Mouse (Mus musculus): ENCODE results near the gene Msrb3. TPM values are rescaled to one million over a fixed set of nuclear protein-coding genes. Genes with fewer than 3 reads are reported as not detected.
"Not testable (repeated sequence)": the region's sequence is repeated elsewhere in the genome, so short reads cannot be mapped to it uniquely, and the experiment has no call there.

Msrb3 gene
- total RNA-seq, 2 experiments from 2014 or later, result 4.0 to 4.9 TPM

- TF ChIP-seq CTCF (conservative IDR thresholded peaks at IDR 0.05), result no peak
- H3K27ac ChIP-seq, result no peak overlapping the region
- no peak for DNase-seq (ENCODE audit: low spot score in 2 of 2)
These were observed 133.5 kb downstream of the Msrb3 start for GRCm38 (mm10) chr10:120765398-120765797.

DNA sequence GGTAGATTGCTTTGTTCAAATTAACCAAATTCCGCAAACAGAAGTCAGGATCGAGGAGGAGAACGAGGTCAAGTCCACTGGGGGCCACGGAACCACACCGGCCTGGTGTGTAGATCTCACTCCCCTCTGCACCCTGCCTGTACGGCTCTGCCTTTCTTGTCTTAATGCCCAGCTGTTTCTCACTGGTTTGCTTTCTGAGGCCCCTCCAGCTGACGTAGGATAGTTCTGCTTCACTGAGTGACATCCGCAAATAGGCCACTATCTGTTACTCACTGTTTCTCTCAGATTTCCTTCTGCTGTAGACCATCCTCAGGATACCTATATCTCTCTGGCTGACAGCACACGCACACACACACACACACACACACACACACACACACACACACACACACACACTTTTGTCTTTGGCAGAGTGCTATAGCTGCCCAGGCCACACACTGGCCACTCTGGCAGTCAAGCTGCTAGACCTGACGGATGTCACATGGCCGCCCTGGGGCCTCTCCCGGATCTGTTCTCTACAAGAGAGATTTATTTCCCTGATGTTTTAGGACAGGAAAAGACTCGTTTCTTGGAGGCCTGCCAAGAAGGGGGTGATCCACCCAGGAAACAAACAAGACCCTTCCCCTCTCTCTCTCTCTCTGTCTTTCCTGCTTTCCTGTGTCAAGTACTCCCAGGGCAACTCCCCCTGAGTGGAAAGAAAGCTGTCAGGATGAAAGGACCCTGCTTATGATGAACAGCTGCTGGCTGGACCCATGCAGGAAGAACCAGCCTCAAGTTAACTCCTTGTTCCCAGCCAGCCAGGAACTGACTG lies 135.0 kb downstream of the Msrb3 start:
- Histone ChIP-seq H3K4me3 (no peak overlapping the region), H3K27ac (no peak overlapping the region)
- DNase-seq (ENCODE audit: low spot score in 2 of 2), result no peak
- TF ChIP-seq CTCF (conservative IDR thresholded peaks at IDR 0.05), result no peak

More at GRCm38 (mm10) chr10:120765398-120765797, 133.5 kb downstream of the Msrb3 start:
- no peak overlapping the region for H3K4me3 ChIP-seq

GRCm38 (mm10) chr10:120762958-120763357 lies 135.9 kb downstream of the Msrb3 start:
- TF ChIP-seq CTCF (conservative IDR thresholded peaks at IDR 0.05), result no peak
- no peak overlapping the region for H3K27ac ChIP-seq
- no peak overlapping the region for H3K4me3 ChIP-seq
- DNase-seq (ENCODE audit: low spot score in 2 of 2), result no peak

DNA sequence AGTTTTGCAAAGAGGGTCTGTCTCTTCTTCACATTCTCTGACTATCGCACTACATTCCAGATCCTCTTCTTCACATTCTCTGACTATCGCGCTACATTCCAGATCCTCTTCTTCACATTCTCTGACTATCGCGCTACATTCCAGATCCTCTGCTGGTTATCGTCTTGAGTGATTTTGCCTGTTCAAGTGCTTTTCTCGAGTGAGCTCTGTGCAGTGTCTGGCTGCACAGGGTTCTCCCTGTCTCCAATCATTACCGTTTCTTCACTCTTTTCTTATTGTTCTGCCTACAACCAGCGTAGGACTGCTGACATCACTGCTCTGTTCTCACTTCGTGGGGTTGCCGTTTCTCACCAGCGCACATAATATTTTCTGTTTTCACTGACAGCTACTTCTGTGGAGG lies 138.2 kb downstream of the Msrb3 start:
- Histone ChIP-seq H3K4me3 (no peak overlapping the region), H3K27ac (no peak overlapping the region)
- TF ChIP-seq CTCF (conservative IDR thresholded peaks at IDR 0.05), result no peak
- DNase-seq (ENCODE audit: low spot score in 2 of 2), result no peak

GRCm38 (mm10) chr10:120759883-120760282 lies 139.0 kb downstream of the Msrb3 start:
- no peak for DNase-seq (ENCODE audit: low spot score in 2 of 2)
- no peak for TF ChIP-seq CTCF (conservative IDR thresholded peaks at IDR 0.05)
- H3K27ac ChIP-seq, result no peak overlapping the region
- no peak overlapping the region for H3K4me3 ChIP-seq

DNA sequence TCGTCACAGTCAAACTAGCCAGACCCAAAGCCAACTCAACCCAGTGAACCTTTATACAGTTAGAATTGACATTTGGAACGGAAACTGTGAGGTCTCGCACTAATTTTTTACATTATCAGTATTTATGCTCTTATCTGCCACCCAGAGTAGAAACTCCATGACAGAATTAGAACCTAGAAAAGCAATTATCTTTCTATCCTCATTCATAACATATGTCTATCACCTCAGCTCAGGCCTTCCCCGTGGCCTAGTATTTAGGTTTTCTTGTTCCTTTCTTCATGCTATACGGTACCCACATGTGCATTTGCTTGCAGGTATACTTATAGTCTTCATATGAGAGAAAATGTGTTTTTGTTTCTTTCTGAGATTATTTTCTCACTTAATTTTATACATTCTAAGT lies 146.4 kb downstream of the Msrb3 start:
- TF ChIP-seq CTCF (conservative IDR thresholded peaks at IDR 0.05), result no peak
- Histone ChIP-seq H3K27ac (no peak overlapping the region), H3K4me3 (no peak overlapping the region)
- DNase-seq (ENCODE audit: low spot score in 2 of 2), result no peak

DNA sequence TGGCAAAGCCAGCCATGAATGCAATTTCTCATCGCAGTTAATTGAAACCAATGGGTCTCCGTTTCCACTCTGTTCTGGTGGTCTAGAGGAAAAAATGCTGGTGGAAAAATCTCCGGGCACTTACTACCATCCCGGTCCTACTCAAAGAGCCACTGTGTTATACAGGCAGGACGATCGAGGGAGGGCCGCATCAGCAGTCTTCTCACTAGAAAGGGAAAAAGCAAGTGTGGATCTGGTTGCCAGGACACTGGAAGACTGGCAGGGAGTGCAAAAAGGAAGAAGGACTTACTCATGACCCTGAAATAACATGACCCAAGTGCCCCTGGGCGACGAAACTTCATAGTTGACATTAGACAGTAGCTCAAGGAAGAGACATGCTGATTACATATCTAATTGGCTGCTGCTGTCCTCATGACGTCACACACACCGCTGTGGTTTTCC lies 147.1 kb downstream of the Msrb3 start:
- no peak for DNase-seq (ENCODE audit: low spot score in 2 of 2)
- TF ChIP-seq CTCF (conservative IDR thresholded peaks at IDR 0.05), result no peak
- H3K4me3 ChIP-seq, result no peak overlapping the region
- no peak overlapping the region for H3K27ac ChIP-seq

- Histone ChIP-seq H3K4me3 (no peak overlapping the region), H3K27ac (no peak overlapping the region)
- DNase-seq (ENCODE audit: low spot score in 2 of 2), result no peak
- no peak for TF ChIP-seq CTCF (conservative IDR thresholded peaks at IDR 0.05)
These were observed 147.6 kb downstream of the Msrb3 start for GRCm38 (mm10) chr10:120751295-120751722.

DNA sequence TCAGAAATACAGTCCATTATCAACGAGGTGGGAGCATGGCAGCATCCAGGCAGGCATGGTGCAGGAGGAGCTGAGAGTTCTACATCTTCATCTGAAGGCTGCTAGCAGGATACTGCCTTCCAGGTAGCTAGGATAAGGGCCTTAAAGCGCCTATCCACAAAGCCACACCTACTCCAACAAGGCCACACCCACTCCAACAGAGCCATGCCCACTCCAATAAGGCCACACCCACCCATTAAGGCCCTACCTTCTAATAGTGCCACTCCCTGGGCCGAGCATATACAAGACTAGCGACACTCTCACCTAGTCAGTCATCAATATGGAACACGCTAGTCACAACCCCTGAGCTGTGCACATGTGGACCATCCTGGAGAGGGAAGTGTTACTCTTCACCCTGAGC lies 149.3 kb downstream of the Msrb3 start:
- DNase-seq (ENCODE audit: low spot score in 2 of 2); H3K4me3 ChIP-seq; H3K27ac ChIP-seq: not testable (repeated sequence)

GRCm38 (mm10) chr10:120748156-120748555 lies 150.7 kb downstream of the Msrb3 start:
- no peak for DNase-seq (ENCODE audit: low spot score in 2 of 2)
- no peak overlapping the region for H3K27ac ChIP-seq
- no peak for TF ChIP-seq CTCF (conservative IDR thresholded peaks at IDR 0.05)
- no peak overlapping the region for H3K4me3 ChIP-seq

- no peak overlapping the region for H3K4me3 ChIP-seq
- peak; percentile 48 to 61 for DNase-seq (ENCODE audit: low spot score in 2 of 2)
- H3K27ac ChIP-seq, result no peak overlapping the region
These were observed 153.6 kb downstream of the Msrb3 start for GRCm38 (mm10) chr10:120745138-120745856.

GRCm38 (mm10) chr10:120744441-120745137 lies 154.3 kb downstream of the Msrb3 start:
- Histone ChIP-seq H3K4me3 (no peak overlapping the region), H3K27ac (no peak overlapping the region)
- DNase-seq (ENCODE audit: low spot score in 2 of 2), result no peak
- no peak for TF ChIP-seq CTCF (conservative IDR thresholded peaks at IDR 0.05)

More at GRCm38 (mm10) chr10:120745138-120745856, 153.6 kb downstream of the Msrb3 start:
- TF ChIP-seq CTCF (conservative IDR thresholded peaks at IDR 0.05), result no peak

DNA sequence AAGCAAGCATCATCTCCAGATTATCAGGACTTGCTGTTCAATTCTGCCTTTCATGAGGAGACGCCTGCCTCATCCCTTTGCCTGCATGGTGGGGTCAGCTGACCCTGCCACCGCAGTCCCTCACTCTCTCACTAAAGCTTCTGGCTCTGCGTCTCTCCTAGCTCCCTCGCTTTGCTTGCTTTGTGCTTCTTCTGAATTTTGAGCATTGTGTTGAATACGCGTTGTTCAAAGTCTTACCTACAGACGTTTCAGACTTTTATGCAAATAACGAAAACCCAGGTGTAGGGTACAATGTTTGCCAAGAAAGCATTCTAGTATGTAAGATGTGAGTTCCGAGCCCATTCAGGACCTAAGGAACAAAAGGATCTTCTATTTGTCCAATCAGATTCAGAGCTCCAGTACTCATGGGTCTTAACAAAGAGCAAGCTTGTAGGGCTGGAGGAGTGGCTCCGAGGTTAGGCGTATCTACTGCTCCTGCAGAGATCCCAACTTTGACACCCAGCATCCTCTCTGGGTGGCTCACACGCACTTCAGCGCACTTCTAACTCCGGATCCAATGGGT lies 162.3 kb downstream of the Msrb3 start:
- H3K27ac ChIP-seq, result no peak overlapping the region
- no peak for DNase-seq (ENCODE audit: low spot score in 2 of 2)
- no peak overlapping the region for H3K4me3 ChIP-seq
- no peak for TF ChIP-seq CTCF (conservative IDR thresholded peaks at IDR 0.05)
